Mouse (Mus musculus) olfactory bulb, adult 2 months (tissue): ENCODE measurements around the gene Zfp988.
"Not testable (repeated sequence)": the region's sequence is repeated elsewhere in the genome, so short reads cannot be mapped to it uniquely, and the experiment has no call there.

Experiments used
- CTCF ChIP-seq: fragments of 200-500 bp; IDR thresholded peaks from 2 replicates; pipeline ENCODE4 v1.5.1; 2012; ENCODE audit warnings: low read depth, mild to moderate bottlenecking, low read length, moderate library complexity; ENCODE audit not compliant: insufficient read depth
- POLR2A ChIP-seq: fragments of 200-500 bp; IDR thresholded peaks from 2 replicates; pipeline ENCODE4 v1.6.1; 2012; ENCODE audit warnings: mild to moderate bottlenecking, low read depth, low read length, moderate library complexity; ENCODE audit not compliant: insufficient read depth

DNA sequence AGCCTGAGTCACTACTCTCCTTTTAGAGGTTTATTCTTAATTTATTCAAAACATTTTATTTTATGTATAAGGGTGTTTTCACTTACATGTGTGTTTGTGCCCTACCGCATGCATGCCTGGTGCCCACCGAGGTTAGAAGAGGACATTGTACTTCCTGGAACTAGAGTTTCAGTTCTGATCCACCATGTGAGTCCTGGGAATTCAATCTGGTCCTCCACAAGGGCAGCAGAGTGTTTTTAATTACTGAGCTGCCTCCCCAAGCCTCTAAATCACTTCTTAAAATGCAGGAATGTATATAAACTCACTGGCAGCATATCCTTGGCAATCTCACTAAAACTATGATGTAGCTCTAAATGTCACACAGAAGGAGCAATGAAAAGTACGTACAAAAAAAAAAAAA lies 33.2 kb downstream of the Zfp988 start:
- TF ChIP-seq CTCF, POLR2A: not testable (repeated sequence)
